Mouse (Mus musculus): ENCODE measurements around the gene Hspb6.

DNA sequence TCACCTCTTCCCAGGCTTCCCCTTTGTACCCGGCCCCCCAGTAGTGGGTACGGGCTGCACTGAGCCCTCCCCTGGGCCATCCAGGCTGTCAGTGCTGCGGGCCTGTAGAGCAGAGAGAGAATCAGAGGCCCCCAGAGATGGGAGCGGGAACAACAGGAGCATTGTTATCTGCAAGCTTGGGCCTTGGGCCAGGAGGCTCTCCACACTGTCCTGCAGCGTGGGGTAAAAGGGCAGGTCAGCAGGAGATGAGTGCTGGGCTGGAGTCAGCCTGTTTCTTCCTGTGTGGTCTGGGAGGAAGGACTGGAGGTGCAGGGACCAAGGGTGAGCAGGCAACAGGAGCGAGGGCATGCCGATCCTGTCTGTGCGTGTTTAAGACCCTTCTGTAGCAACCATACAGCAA lies 19.0 kb upstream of the Hspb6 start:
- TF ChIP-seq POLR2A (IDR thresholded peaks at IDR 0.05; ENCODE audit: low read depth, low read length): no peak
- no peak for TF ChIP-seq CTCF (IDR thresholded peaks at IDR 0.05; ENCODE audit: extremely low read depth, insufficient read length, insufficient replicate concordance, low read depth, low read length)
